Mouse (Mus musculus) midbrain, embryonic 11.5 days (tissue): ENCODE measurements around the gene Pdrg1. TPM values are rescaled to one million over a fixed set of nuclear protein-coding genes. Genes with fewer than 3 reads are reported as not detected.

Experiments
- ATAC-seq: fragments of 200-750 bp; cut with Nextera tagmentation; 2 replicates; pipeline ENCODE4 v1.8.0; 2017; ENCODE audit warnings: moderate TSS enrichment, moderate library complexity; ENCODE audit not compliant: low FRiP score
- DNase-seq: peaks from one replicate; pipeline ENCODE4 v3.0.0; 2015; ENCODE audit warnings: low spot score; ENCODE audit errors: missing footprints
- H3K27ac ChIP-seq: fragments of 300-500 bp; sonication (generic); 2 replicates; pipeline ENCODE4 v1.5.1; 2014; ENCODE audit warnings: low read depth, low read length
- H3K27me3 ChIP-seq: fragments of 300-500 bp; sonication (generic); 2 replicates; pipeline ENCODE4 v1.6.1; 2014; ENCODE audit warnings: mild to moderate bottlenecking, low read length, moderate library complexity, mixed read lengths; ENCODE audit not compliant: control insufficient read depth, insufficient read depth
- H3K36me3 ChIP-seq: fragments of 300-500 bp; sonication (generic); 2 replicates; pipeline ENCODE4 v1.6.1; 2014; ENCODE audit warnings: mild to moderate bottlenecking, low read length, moderate library complexity, mixed read lengths; ENCODE audit not compliant: control insufficient read depth, insufficient read depth
- H3K4me1 ChIP-seq: fragments of 300-500 bp; sonication (generic); 2 replicates; pipeline ENCODE4 v1.6.1; 2014; ENCODE audit warnings: low read length; ENCODE audit not compliant: control insufficient read depth, insufficient read depth
- H3K4me2 ChIP-seq: fragments of 300-500 bp; sonication (generic); 2 replicates; pipeline ENCODE4 v1.6.1; 2014; ENCODE audit warnings: mild to moderate bottlenecking, moderate library complexity
- H3K4me3 ChIP-seq: fragments of 300-500 bp; sonication (generic); 2 replicates; pipeline ENCODE4 v1.5.1; 2014; ENCODE audit warnings: low read depth, low read length
- H3K9ac ChIP-seq: fragments of 300-500 bp; sonication (generic); 2 replicates; pipeline ENCODE4 v1.6.1; 2014; ENCODE audit warnings: low read length
- H3K9me3 ChIP-seq: fragments of 300-500 bp; sonication (generic); 2 replicates; pipeline ENCODE4 v1.6.1; 2016; ENCODE audit warnings: low read length; ENCODE audit not compliant: control insufficient read depth
- WGBS: fragments of 180-500 bp; shearing (Covaris S2); extraction: QIAGEN DNeasy Blood & Tissue Kit; methylation state at CpG from one replicate; pipeline ENCODE4 v1.1.7; 2014; 5-methylcytosine and 5-hydroxymethylcytosine counted together
- polyA plus RNA-seq: library from polyadenylated mRNA; unstranded; fragments of >200 nt; fragmentation: Nextera tagmentation; extraction: Ambion mirVana; gene quantifications from 2 replicates; pipeline ENCODE4 v1.2.1, GENCODE M21; 2014

The Pdrg1 gene
- polyA plus RNA-seq, 1 experiment from 2014 or later = 83.9 TPM

- no peak for ATAC-seq
- H3K4me2 ChIP-seq = no peak overlapping the region
- H3K27me3 ChIP-seq = peaks cover 8% of the 10 kb centered on the region
- no peak for DNase-seq
- 84% methylated on average over 9 of the region's 9 CpGs for WGBS
- no peak overlapping the region for H3K27ac ChIP-seq
- H3K9me3 ChIP-seq = no peaks in the 10 kb centered on the region
- H3K4me3 ChIP-seq = no peak overlapping the region
- H3K9ac ChIP-seq = no peak overlapping the region
- no peaks in the 10 kb centered on the region for H3K36me3 ChIP-seq
- no peaks in the 10 kb centered on the region for H3K4me1 ChIP-seq
These were observed 36.3 kb upstream of the Pdrg1 start for GRCm38 (mm10) chr2:153051537-153051936.

- no peak overlapping the region for H3K4me2 ChIP-seq
- no peaks in the 10 kb centered on the region for H3K9me3 ChIP-seq
- H3K27me3 ChIP-seq = peaks cover 8% of the 10 kb centered on the region
- H3K27ac ChIP-seq = no peak overlapping the region
- H3K4me1 ChIP-seq = no peaks in the 10 kb centered on the region
- DNase-seq (no peak), ATAC-seq (no peak)
- H3K36me3 ChIP-seq = no peaks in the 10 kb centered on the region
- 79% methylated on average over 6 of the region's 6 CpGs for whole genome bisulfite sequencing
- no peak overlapping the region for H3K4me3 ChIP-seq
- no peak overlapping the region for H3K9ac ChIP-seq
These were observed 35.9 kb upstream of the Pdrg1 start for GRCm38 (mm10) chr2:153051095-153051494.

GRCm38 (mm10) chr2:153049997-153050358 is 34.8 kb upstream of the Pdrg1 start:
- Histone ChIP-seq H3K4me3 (no peak overlapping the region), H3K36me3 (no peaks in the 10 kb centered on the region), H3K27me3 (peaks cover 8% of the 10 kb centered on the region), H3K4me1 (no peaks in the 10 kb centered on the region), H3K9me3 (no peaks in the 10 kb centered on the region), H3K9ac (no peak overlapping the region), H3K4me2 (no peak overlapping the region), H3K27ac (no peak overlapping the region)
- 94% methylated on average over 4 of the region's 4 CpGs for WGBS
- ATAC-seq = no peak
- DNase-seq = no peak

- DNase-seq (no peak), ATAC-seq (no peak)
- H3K27ac ChIP-seq = no peak overlapping the region
- no peaks in the 10 kb centered on the region for H3K4me1 ChIP-seq
- no peaks in the 10 kb centered on the region for H3K9me3 ChIP-seq
- H3K4me2 ChIP-seq = no peak overlapping the region
- 51% methylated on average over 9 of the region's 9 CpGs for WGBS
- H3K27me3 ChIP-seq = peaks cover 8% of the 10 kb centered on the region
- no peak overlapping the region for H3K4me3 ChIP-seq
- H3K9ac ChIP-seq = no peak overlapping the region
- H3K36me3 ChIP-seq = no peaks in the 10 kb centered on the region
These were observed 34.2 kb upstream of the Pdrg1 start for GRCm38 (mm10) chr2:153049288-153049996.

- H3K27ac ChIP-seq = no peak overlapping the region
- H3K36me3 ChIP-seq = no peaks in the 10 kb centered on the region
These were observed 32.7 kb upstream of the Pdrg1 start for GRCm38 (mm10) chr2:153047828-153048465.

GRCm38 (mm10) chr2:153045884-153046299 is 30.7 kb upstream of the Pdrg1 start:
- Histone ChIP-seq H3K36me3 (no peaks in the 10 kb centered on the region), H3K27me3 (no peaks in the 10 kb centered on the region), H3K27ac (no peak overlapping the region), H3K4me3 (no peak overlapping the region), H3K9me3 (no peaks in the 10 kb centered on the region), H3K9ac (no peak overlapping the region), H3K4me2 (no peak overlapping the region), H3K4me1 (no peaks in the 10 kb centered on the region)
- ATAC-seq (no peak), DNase-seq (no peak)
- 57% methylated on average over 8 of the region's 8 CpGs for WGBS

More at GRCm38 (mm10) chr2:153047828-153048465, 32.7 kb upstream of the Pdrg1 start:
- 43% methylated on average over 17 of the region's 17 CpGs for WGBS
- peak; percentile 96 for DNase-seq
- Histone ChIP-seq H3K4me2 (no peak overlapping the region), H3K9ac (no peak overlapping the region), H3K9me3 (no peaks in the 10 kb centered on the region), H3K4me1 (no peaks in the 10 kb centered on the region), H3K4me3 (no peak overlapping the region), H3K27me3 (peaks cover 8% of the 10 kb centered on the region)
- ATAC-seq = no peak

GRCm38 (mm10) chr2:153043886-153044285 is 28.7 kb upstream of the Pdrg1 start:
- Histone ChIP-seq H3K4me2 (no peak overlapping the region), H3K9ac (no peak overlapping the region), H3K4me1 (no peaks in the 10 kb centered on the region), H3K9me3 (no peaks in the 10 kb centered on the region), H3K27ac (no peak overlapping the region), H3K4me3 (no peak overlapping the region), H3K27me3 (no peaks in the 10 kb centered on the region), H3K36me3 (no peaks in the 10 kb centered on the region)
- DNase-seq (no peak), ATAC-seq (no peak)
- WGBS = 66% methylated on average over 3 of the region's 3 CpGs

GRCm38 (mm10) chr2:153036690-153037089 is 21.5 kb upstream of the Pdrg1 start:
- H3K4me3 ChIP-seq = no peak overlapping the region
- ATAC-seq = no peak

GRCm38 (mm10) chr2:153033545-153034230 is 18.5 kb upstream of the Pdrg1 start:
- peak overlapping the region; percentile 77 for H3K4me2 ChIP-seq
- no peaks in the 10 kb centered on the region for H3K9me3 ChIP-seq
- H3K27me3 ChIP-seq = peaks cover 23% of the 10 kb centered on the region
- H3K36me3 ChIP-seq = no peaks in the 10 kb centered on the region
- no peak overlapping the region for H3K27ac ChIP-seq
- H3K9ac ChIP-seq = 0 out of 2 replicates have a peak overlapping the region, but pooled peaks have one; percentile 16
- H3K4me3 ChIP-seq = peak overlapping the region; percentile 57
- peaks cover 8% of the 10 kb centered on the region; the same call in 1 of the 2 replicates for H3K4me1 ChIP-seq
- 69% methylated on average over 5 of the region's 5 CpGs for WGBS
- no peak for DNase-seq
- no peak for ATAC-seq

More at GRCm38 (mm10) chr2:153036690-153037089, 21.5 kb upstream of the Pdrg1 start:
- Histone ChIP-seq H3K9me3 (no peaks in the 10 kb centered on the region), H3K27ac (no peak overlapping the region), H3K36me3 (no peaks in the 10 kb centered on the region), H3K4me1 (0 out of 2 replicates have a peak, but pooled peaks cover 4% of the 10 kb centered on the region), H3K9ac (no peak overlapping the region), H3K4me2 (no peak overlapping the region), H3K27me3 (peaks cover 11% of the 10 kb centered on the region)
- 23% methylated on average over 2 of the region's 2 CpGs for WGBS
- no peak for DNase-seq
